Mouse (Mus musculus) neutrophil, adult 83 days (primary cell): ENCODE data around the gene Vmn2r30. TPM values are rescaled to one million over a fixed set of nuclear protein-coding genes. Genes with fewer than 3 reads are reported as not detected.

Experiments
- total RNA-seq, 2 experiments: library from RNA; stranded (reverse); gene quantifications; one replicate each; pipeline ENCODE4 v1.2.4; 2023

Vmn2r30 gene
- total RNA-seq: not detected

GRCm38 (mm10) chr7:7337509-7337908, at the start of gene Vmn2r30:
Gene Vmn2r30, minus strand, starts transcription at chr7:7337609.

GRCm38 (mm10) chr7:7374431-7374830, 37.0 kb upstream of the Vmn2r30 start, which contains the start of gene Gm45783:
Gene Gm45783, minus strand, starts transcription at chr7:7374573.

GRCm38 (mm10) chr7:7277966-7278567, 59.3 kb downstream of the Vmn2r30 start, which contains the start of gene Gm45844:
Gene Gm45844, minus strand, starts transcription at chr7:7278289.

Other genes with a start within 250 kb of the Vmn2r30 start
- 10 to 100 TPM; 11.0 to 12.0 TPM for gene Zfp954, start 216.1 kb downstream of the Vmn2r30 start, total RNA-seq
- 1 to 10 TPM in 1 of 2 experiments, under 1 TPM in 1; 0.90 to 1.3 TPM for gene Zfp773, start 200.9 kb downstream of the Vmn2r30 start, total RNA-seq
- gene Zfp418, start 166.3 kb downstream of the Vmn2r30 start, total RNA-seq: under 1 TPM; 0.61 to 0.71 TPM
- gene Zfp772, start 127.6 kb downstream of the Vmn2r30 start, total RNA-seq: 1 to 10 TPM; 1.2 to 1.5 TPM
- gene Vmn2r29, start 90.3 kb downstream of the Vmn2r30 start, total RNA-seq: under 1 TPM in 1 of 2 experiments, not detected in 1; 0.29 TPM
- under 1 TPM; 0.24 to 0.71 TPM for gene Gm45844, start 59.3 kb downstream of the Vmn2r30 start, total RNA-seq
- 10 to 100 TPM; 26.0 to 28.0 TPM for gene Clcn4, start 36.8 kb downstream of the Vmn2r30 start, total RNA-seq
- not detected for gene Gm45783, start 37.0 kb upstream of the Vmn2r30 start, total RNA-seq
- gene Vmn2r31, start 62.1 kb upstream of the Vmn2r30 start, total RNA-seq: not detected
- gene Vmn2r32, start 142.4 kb upstream of the Vmn2r30 start, total RNA-seq: not detected
- not detected for gene Vmn2r33, start 229.2 kb upstream of the Vmn2r30 start, total RNA-seq